Mouse (Mus musculus): ENCODE data around the gene Nlrx1.

Gene Nlrx1

GRCm38 (mm10) chr9:44268027-44268360, 405 bp downstream of the Nlrx1 start:
- DNase-seq (ENCODE audit: low spot score) = peak; percentile 94

- DNase-seq (ENCODE audit: low spot score) = peak; percentile 38
Measured at GRCm38 (mm10) chr9:44267319-44268026, 926 bp downstream of the Nlrx1 start.

DNA sequence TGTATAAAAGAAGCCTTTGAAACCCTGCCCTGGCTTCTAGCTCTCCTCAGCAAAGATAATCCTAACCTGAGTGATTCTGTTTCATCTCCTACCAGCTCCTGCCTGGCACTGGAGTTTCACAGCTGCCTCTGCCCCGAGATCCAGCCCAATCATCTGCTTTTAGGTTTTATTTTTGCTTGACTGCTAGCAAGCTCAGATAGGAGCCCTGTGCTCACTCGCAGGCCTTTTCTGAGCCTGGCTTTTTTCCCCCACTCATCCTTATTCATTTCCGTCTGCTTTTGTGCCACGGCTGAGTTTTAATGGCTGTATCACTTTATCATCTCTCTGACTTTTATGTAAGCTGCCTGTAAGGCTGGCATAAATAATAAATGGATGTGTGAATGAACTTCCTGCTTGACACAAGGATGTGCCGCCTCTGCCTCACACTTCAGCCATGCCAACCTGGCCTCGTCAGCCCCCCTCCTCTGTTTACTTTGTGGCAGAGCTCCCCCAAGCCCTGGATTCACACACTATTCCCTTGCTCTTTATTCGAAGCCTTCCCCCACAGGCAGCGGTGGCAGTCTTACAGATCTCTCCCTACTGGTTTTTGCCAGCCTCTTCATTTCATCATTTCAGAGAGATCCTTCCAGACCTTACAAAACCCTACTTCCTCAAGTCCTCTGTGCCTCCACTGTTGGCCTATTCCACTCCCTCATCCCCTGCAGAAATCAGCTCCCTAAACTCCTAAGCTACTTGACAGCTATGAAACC, 1.7 kb downstream of the Nlrx1 start:
- no peak for DNase-seq (ENCODE audit: low spot score)

DNA sequence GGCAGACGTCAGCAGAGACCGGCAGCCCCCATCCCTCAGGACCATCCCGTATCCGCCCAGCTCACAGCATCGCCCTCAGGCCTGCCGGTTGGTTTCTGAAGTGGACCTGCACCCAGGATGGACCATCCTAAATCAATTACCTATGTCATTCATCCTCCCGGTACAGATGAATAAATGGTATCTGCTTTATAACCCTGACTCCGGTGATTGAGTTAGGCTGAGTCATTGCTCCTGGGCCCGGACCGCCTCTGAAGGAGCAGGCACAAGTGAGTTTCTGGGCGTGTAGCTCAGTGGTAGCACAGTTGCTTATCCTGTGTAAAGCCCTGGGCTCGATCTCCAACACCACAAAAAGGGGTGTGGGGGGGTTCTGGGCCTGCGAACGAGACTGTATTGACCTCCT, 7.0 kb downstream of the Nlrx1 start:
- DNase-seq (ENCODE audit: low spot score) = no peak

GRCm38 (mm10) chr9:44259014-44259413, 9.4 kb downstream of the Nlrx1 start:
- DNase-seq (ENCODE audit: low spot score) = no peak

DNA sequence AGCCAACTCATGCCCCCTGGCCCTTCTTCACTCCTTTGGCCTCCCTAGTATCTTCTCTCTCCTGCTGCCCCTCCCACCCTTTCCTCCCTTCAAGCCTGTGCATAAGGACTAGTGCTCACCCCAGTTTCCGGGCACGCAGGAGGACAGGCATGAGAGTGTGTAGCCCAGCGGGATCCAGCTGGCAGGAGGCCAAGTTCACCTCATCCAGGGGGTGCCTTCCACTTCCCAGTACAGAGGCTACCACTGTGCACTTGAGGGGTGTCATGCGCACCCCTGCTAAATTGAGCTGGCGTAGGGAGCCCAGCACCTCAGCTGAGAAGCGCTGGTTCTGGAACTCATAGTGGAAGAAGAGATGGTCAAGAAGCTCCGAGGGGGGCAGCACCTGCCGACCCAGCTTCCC, 12.2 kb downstream of the Nlrx1 start:
- DNase-seq (ENCODE audit: low spot score) = no peak

DNA sequence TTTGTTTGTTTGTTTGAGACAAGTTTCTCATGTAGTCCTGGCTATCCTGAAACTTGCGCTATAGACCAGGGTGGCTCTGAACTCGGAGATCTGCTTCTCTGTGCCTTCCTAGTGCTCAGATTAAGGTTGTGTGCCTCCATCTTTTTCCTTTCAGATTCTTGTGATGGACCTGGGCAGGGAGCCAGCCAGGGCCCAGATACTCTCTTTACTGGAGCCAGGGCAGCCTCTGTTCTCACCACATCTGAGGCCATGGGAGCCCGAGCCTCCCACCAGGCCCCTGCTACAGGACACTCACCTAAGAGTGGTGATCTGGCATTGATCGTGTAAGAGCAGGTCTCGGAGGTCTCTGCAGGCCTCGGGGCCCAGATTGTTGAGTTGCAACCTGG, 13.3 kb downstream of the Nlrx1 start:
- DNase-seq (ENCODE audit: low spot score) = no peak

DNA sequence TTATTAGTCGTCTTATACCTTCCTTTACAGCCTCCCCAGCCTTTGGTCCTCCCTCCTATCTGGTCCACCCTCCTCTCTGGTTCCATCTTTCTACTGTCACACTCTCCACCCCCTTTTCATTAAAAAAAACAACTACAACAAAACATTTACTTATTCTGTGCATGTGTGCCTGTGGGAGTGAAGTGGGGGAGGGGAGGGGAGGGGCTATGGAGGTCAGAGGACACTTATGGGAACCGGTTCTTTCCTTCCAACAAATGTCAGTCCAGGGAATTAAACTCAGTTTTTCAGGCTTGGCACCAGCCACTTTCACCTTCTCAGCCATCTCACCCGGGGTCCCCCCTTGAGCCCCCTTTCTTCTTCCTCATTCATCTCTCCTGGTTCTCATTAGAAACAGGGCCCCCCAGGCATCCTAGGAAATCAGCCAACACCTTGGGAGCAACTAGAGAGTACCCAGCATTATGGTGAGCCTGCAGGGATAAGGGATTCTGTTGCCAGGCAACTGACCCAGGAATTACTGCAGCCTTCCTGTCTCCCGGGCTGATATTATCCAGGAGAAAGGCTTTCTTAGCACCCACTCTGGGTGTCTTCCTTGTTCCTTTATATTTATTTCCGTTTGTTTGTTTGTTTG, 13.8 kb downstream of the Nlrx1 start:
- DNase-seq (ENCODE audit: low spot score) = no peak

DNA sequence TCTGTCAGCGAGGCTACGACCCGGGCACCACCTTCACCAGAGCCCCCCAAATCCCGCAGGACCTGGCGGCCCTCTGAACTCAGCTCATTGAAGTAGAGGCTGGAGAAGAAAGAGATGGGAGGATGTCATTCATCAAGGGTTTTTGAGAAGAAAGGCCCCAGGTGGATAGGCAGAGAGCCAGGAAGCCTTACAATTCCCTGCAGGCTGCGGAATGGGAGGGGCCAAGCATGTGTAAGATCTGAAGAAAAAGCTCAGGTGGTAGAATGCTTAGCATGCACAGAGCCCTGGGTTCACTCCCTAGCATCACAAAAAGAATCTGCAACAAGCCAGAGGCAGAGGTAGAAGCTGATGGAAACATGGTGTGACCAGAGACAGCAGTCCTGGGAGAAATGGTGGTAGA, 15.0 kb downstream of the Nlrx1 start:
- no peak for DNase-seq (ENCODE audit: low spot score)

DNA sequence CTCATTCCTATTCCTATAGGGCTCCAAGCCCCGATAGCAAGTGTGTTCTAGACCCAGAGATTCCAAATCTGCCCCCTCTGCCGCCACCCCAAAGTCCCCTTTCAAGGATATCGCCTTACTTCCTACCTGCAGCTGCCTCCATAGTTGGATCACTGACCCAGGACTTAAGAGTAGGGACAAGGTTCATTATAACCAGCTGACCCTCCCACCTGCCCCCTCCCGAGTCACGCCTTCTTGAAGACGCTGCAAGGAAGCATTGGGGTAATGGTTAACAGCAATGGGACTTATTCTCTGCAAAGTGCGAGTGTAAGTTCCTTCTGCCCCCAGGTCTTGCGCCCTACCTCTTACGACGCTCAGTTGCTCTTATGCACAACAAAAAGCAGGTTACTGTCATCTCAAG, 17.1 kb downstream of the Nlrx1 start, which contains the start of gene Pdzd3:
Gene Pdzd3, minus strand, starts transcription at position 158 of the 400 bp plus-strand sequence.
- no peak for DNase-seq (ENCODE audit: low spot score)

GRCm38 (mm10) chr9:44250445-44250844, 18.0 kb downstream of the Nlrx1 start:
- no peak for DNase-seq (ENCODE audit: low spot score)

- peak; percentile 69 for DNase-seq (ENCODE audit: low spot score)
Measured at GRCm38 (mm10) chr9:44249181-44250146, 18.9 kb downstream of the Nlrx1 start.

- no peak for DNase-seq (ENCODE audit: low spot score)
Measured at GRCm38 (mm10) chr9:44247907-44248306, 20.5 kb downstream of the Nlrx1 start.

DNA sequence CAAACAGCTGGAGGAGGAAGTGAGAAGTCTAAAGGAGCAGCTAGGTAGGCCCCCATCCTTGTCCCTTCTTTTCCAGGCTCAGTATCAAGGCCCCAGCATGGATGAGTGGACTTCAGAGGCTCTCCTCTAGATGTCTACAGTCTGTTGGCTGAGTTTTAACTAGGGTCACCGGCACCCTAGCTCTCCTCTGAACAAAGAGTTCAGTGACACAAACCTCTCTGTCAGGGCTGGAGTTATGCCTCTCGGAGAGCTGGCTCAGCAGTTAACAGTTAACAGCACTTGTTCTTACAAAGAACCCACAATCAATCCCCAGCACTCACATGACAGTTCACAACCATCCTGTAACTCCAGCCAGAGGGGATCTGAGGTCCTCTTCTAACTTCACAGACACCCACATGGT, 24.8 kb downstream of the Nlrx1 start:
- DNase-seq (ENCODE audit: low spot score) = no peak

GRCm38 (mm10) chr9:44241418-44241817, 27.0 kb downstream of the Nlrx1 start:
- DNase-seq (ENCODE audit: low spot score) = no peak

DNA sequence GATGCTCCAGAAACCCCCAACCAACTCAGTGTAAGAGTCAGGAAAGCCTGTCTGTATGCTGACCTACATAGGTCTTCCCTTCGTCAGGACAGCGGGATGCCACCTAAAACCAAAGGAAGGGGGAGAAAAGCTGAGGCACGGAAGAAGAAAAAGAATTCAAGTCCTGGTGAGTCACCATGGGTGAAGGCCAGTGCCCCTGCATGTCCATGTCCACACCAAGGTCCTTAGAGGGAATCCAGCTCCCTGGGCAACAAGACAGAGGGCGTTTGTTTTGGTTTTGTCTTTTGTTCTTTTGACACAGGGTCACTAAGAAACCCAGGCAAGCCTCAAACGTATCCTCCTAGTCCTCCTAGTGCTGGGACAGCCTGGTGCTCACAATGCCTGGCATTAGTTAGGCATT, 27.5 kb downstream of the Nlrx1 start:
- DNase-seq (ENCODE audit: low spot score) = no peak

DNA sequence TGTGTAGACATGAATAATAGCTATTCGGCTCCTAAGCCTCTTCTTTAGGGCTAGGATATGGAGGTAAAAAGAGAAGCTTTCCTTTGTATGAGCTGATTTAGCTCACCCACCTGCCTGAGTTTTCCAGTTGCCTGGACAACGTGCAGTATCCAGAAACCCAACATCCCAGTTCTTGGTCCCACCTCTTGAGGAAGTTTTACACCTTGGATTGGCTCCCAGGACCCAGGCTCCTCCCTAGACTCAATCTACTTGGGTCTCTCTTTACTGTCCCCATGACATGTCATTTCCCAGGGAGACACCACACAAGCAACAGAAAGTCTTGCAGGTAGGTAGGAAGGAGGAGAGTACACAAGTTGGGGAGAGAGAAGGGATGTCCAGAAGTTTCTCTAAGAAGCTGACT, 28.0 kb downstream of the Nlrx1 start, which contains the start of gene Ccdc153:
Gene Ccdc153, plus strand, starts transcription at position 278 of the 400 bp plus-strand sequence.
- DNase-seq (ENCODE audit: low spot score) = no peak

DNA sequence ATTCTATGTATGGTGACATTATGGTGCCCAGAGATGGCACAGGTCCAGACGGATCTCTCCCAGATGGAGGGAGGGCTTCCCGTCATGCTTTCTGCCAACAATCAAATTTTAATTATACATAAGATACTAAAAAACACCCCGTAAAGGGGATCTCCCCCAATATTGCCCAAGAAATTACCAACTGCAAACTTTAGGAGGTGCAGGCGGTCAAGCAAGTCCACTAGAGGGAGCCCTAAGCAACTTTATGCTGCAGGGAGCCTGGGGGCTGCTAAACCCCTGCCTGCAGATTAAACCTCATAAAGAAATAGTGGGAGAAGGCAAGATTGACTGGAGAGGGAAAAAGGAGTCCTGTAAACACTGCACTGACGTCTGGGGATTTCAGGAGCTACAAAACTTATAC, 29.0 kb downstream of the Nlrx1 start:
- DNase-seq (ENCODE audit: low spot score) = peak; percentile 53

- no peak for DNase-seq (ENCODE audit: low spot score)
Measured at GRCm38 (mm10) chr9:44238501-44239190, 29.8 kb downstream of the Nlrx1 start.

GRCm38 (mm10) chr9:44237128-44237527, 31.3 kb downstream of the Nlrx1 start:
- DNase-seq (ENCODE audit: low spot score) = no peak

GRCm38 (mm10) chr9:44236601-44237000, 31.8 kb downstream of the Nlrx1 start:
- no peak for DNase-seq (ENCODE audit: low spot score)
